Mouse (Mus musculus) kidney, adult 2 months (tissue): ENCODE results near the gene G6pc.

ENCODE experiments used
- CTCF ChIP-seq: fragments of 200-500 bp; conservative IDR thresholded peaks from 2 replicates; pipeline ENCODE4 v1.5.1; 2011; ENCODE audit warnings: low read depth, mild to moderate bottlenecking, control low read depth, low read length, moderate library complexity, mixed read lengths; ENCODE audit not compliant: insufficient read depth, insufficient read length
- POLR2A ChIP-seq: fragments of 200-500 bp; IDR thresholded peaks from one replicate; pipeline ENCODE4 v1.6.1; 2011; ENCODE audit warnings: low read depth, low read length, control low read depth

GRCm38 (mm10) chr11:101330371-101330924 is 36.9 kb upstream of the G6pc start, which contains the start of gene Aoc3:
- TF ChIP-seq CTCF = no peak
- no peak for TF ChIP-seq POLR2A
